Mouse (Mus musculus) layer of hippocampus, adult 8-10 months (tissue): ENCODE results near the gene Caskin1. TPM values are rescaled to one million over a fixed set of nuclear protein-coding genes. Genes with fewer than 3 reads are reported as not detected.
"Not testable (repeated sequence)": the region's sequence is repeated elsewhere in the genome, so short reads cannot be mapped to it uniquely, and the experiment has no call there.

Experiments used
- DNase-seq, 2 experiments: peaks; one replicate each; pipeline ENCODE4 v3.0.0; 2022; ENCODE audit warnings: low spot score in 2 of 2
- total RNA-seq, 4 experiments: library from RNA; stranded (reverse); gene quantifications; 2 replicates each; pipeline ENCODE4 v1.2.4; 2022

The Caskin1 gene
- 100 to 1,000 TPM; 134 to 172 (median 153) TPM for total RNA-seq

- no peak for DNase-seq
Observed at GRCm38 (mm10) chr17:24488186-24488661, at the start of gene Caskin1. Gene Caskin1, plus strand, starts transcription at chr17:24488601.

DNA sequence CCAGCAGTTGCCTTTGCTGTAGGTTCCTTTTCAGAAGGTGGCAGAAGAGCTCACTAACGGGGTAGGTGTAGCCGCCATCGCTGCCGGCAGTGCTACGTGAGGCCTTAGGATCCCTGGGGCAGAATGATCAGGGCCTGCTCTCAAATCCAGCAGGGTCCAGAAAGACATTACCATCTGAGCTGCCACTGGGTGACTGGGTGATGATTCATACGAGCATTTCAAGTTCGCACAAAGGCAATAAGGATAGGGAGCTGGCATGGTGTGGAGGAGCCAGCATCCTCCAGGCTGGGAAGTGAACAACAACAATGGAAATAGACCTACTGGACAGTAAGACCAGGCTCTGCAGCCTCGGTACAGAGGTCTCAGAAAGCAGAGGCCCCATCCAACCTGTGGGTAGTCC is 48.0 kb upstream of the Caskin1 start:
- no peak for DNase-seq

GRCm38 (mm10) chr17:24441148-24441547 is 47.3 kb upstream of the Caskin1 start:
- no peak for DNase-seq

DNA sequence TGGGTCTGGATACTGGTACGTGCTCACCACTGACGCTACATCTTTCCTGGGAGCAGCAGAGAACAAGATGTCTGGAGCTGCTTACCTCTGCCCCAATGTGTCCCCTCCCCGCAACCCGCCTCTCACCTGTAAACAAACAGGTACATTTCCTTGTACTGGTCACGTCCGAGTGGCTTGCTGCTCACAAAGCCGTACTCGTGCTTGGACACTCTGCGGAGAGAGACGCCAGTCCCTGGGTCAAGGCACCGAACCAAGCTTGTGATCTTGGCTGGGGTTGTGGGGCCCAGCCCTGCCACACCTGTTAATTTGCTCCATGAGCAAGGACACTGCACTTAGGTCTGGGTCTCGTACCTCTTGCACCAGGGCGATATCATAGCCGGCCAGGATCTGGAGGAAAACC is 46.3 kb upstream of the Caskin1 start:
- no peak for DNase-seq

GRCm38 (mm10) chr17:24442632-24443155 is 45.7 kb upstream of the Caskin1 start, which contains the start of gene Dnase1l2:
Gene Dnase1l2, minus strand, starts transcription at chr17:24443105.
- no peak for DNase-seq

- DNase-seq, result no peak
Observed at GRCm38 (mm10) chr17:24443409-24443808, 45.0 kb upstream of the Caskin1 start.

- DNase-seq, result no peak
Observed at GRCm38 (mm10) chr17:24446590-24446989, 41.8 kb upstream of the Caskin1 start.

DNA sequence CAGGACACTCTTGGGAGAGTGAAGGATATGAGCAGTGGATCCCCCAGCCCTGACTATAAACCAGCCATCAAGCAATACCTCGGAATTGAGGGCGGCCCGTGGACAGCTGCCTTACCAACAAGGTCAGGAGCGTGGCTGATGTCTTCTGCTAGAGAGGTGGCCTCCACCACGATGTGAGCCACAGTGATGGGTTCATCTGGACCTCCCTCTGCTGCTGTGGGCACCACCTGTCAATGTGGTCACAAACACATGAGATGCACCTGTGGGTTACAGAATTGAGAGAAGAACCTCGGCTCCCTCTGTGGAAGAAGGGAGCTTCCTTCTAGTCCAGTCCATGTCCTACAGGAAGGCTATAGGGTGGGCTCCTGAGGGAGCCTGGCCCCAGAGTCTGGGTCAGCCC is 38.9 kb upstream of the Caskin1 start:
- no peak for DNase-seq

DNA sequence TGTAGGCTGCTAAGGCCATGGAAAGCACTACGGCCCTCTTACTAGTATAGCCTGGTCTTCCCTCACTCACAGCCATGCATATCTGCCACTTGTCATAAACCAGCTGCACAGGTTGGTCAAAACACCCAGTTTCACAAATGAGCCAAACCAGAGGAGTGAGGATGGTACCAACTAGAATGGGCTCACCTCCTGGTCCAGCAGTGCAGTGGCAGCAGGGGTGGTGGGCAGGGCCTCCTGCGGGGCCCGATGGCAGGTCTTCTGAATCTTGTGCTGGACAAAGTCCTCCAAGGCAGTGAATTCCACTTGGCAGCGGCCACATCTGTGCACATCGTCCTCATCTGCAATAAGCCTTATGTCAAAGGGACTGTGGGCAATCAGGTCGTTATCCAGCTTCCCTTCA is 37.2 kb upstream of the Caskin1 start:
- no peak for DNase-seq

DNA sequence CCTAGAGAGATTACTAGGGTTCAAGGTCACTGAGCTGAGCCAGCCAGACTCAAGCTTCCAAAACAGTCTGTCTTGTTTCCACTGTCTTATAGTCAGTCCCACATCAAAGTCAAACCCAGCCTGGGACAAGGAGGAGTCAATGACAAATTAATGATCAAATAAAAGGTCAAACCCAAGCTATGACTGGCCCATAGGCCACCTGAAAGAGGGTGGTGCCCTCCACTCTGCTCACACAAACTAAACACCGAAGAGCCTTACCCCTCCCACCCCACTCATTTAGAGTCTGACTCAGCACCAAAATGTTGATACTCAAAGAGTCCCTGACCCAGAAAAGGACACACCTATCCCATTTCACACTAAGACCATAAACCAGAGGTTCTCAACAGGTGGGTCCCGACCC is 35.0 kb upstream of the Caskin1 start:
- DNase-seq, result no peak

DNA sequence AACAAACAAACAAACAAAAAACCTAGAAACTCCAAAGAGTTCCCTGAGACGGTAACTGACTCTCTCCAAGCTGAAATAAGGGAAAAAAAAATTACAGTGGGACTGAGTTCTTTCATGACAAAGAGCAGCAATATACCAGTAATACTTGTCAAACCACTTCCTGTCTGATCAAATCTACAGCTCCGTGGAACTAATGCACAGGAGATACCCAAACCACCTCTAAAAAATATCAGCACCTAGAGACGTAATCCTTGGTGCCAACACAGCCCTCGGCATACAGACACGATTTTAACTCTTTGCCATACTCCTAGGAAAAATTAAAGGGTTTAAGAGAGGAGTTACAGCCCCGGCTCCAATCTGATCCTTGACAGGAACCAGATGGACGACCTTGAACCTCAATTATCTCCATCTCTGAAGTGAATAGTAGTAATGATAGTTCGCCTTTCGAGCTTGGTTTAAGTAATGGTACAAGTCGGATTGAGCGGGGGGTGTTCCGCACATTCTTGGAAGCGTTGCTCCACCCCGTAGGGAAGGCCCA is 34.1 kb upstream of the Caskin1 start:
- DNase-seq, result no peak

- peak; percentile 99 for DNase-seq
Observed at GRCm38 (mm10) chr17:24454756-24455522, 33.5 kb upstream of the Caskin1 start.

GRCm38 (mm10) chr17:24455523-24456206 is 32.7 kb upstream of the Caskin1 start:
- not testable (repeated sequence) for DNase-seq

DNA sequence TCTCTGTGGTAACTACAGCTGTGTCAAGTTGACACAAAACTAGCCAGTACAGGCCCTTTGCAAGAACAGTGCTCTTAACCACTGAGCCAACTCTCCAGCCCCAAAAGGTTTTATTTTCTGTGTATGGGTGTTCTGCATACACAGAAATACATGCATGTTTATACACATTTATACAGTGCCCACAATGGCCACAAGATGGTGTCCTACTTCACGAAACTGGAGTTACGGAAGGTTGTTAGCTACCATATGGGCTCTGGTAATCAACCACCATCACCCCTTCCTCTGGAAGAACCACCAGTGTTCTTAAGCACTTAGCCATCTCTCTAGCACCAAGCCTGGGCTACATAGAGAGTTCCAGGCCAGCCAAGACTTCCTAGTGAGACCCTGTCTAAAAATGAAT is 26.8 kb upstream of the Caskin1 start:
- DNase-seq, result no peak

- no peak for DNase-seq
Observed at GRCm38 (mm10) chr17:24462932-24463331, 25.5 kb upstream of the Caskin1 start.

- DNase-seq, result no peak
Observed at GRCm38 (mm10) chr17:24463374-24464133, 24.8 kb upstream of the Caskin1 start.

DNA sequence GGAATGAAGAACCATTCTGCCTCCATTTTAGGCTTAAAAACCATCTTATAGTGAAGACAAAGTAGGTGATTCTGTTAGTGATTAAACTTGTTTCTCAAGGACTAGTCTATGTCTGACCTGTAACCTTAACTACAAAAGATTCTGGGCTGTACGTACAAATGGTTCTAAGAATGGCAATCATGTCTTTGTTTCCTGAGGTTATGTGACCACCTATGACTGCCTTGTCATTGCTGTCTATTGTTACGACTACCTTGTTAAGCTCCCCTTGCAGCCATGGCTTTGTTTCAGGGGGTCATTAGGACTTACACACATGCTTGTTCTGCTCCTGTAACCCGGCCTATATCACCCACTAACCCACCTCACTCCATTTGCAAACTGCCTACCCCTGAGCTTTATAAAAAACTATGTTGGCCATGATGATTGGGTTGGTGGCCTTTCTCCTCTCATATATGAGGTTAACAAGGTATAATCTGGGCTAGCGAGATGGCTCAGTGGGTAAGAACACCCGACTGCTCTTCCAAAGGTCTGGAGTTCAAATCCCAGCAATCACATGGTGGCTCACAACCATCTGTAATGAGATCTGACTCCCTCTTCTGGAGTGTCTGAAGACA is 19.7 kb upstream of the Caskin1 start:
- no peak for DNase-seq

DNA sequence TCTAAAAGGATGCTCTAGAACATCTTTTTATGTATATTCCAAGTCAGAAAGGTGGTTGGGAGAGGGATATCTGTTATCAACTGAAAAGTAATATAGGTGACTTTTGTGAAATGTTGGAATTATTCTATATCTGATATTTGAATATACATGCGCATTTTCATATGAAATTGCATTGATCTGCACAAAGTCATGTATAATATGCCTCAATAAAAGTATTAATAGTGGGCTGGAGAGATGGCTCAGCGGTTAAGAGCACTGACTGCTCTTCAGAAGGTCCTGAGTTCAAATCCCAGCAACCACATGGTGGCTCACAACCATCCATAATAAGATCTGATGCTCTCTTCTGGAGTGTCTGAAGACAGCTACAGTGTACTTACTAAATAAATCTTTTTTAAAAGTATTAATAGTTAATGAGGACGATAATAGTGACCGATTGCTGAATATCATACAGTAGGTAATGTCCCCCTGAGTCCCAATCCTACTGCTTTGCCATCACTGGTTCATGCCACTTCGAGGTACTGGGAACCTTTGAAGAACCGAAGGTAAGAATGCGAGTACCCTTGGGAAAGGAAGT is 19.0 kb upstream of the Caskin1 start:
- DNase-seq, result no peak

DNA sequence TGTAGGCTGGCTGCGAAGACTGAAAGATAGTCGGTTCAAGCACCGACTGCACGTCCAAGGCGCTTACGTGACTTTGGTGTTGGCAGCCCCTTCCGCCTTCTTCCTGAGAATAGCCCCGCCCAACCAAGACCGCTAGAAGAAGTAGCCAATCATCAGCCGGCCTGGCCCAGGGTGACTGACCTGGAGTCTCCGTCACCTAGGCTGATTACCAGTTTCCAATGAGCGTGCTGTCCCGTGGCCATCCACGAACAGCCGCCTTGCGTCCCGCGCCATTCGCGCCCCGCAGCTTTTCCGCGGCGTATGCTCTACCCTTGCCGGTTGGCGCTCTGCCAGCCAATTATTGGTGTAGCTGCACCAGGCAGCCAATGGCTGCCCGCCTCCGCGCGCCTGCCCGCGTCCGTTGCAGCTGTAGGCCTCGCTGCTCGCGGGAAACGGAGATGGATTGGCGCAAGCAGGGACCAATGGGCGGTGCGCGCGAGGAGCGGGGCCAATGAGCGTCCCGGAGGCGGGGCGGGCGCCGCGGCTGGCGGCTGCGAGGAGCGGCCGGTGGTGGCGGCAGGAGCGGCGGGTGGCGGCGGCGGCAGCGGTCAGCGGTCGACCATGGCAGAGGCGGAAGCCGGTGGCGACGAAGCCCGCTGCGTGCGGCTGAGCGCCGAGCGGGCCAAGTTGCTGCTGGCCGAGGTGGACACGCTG is 18.3 kb upstream of the Caskin1 start, which contains the start of the genes E4f1 and Pgp:
Gene E4f1, minus strand, starts transcription at position 404 of the 693 bp plus-strand sequence.
Gene Pgp, plus strand, starts transcription at position 483 of the 693 bp plus-strand sequence.
- peak; percentile 98 to 99 for DNase-seq
